Mouse (Mus musculus): Measurements from ENCODE around the gene Dohh. TPM values are rescaled to one million over a fixed set of nuclear protein-coding genes. Genes with fewer than 3 reads are reported as not detected.
A peak's percentile ranks its signal among the peaks of the same experiment; 100 is the strongest.

Dohh gene
- polyA plus RNA-seq, 1 experiment from 2014 or later: 42.1 TPM

- peaks cover 30% of the 10 kb centered on the region for H3K27me3 ChIP-seq (ENCODE audit: insufficient read depth, low read length)
- peaks cover 3% of the 10 kb centered on the region; the same call in 1 of the 2 replicates for H3K36me3 ChIP-seq (replicated peaks; ENCODE audit: insufficient read depth, low read length)
- H3K9me3 ChIP-seq (ENCODE audit: low read length): no peaks in the 10 kb centered on the region
- TF ChIP-seq EP300 (IDR thresholded peaks at IDR 0.05; ENCODE audit: low read depth) (no peak), CTCF (IDR thresholded peaks at IDR 0.05; ENCODE audit: low read depth) (no peak)
- 6% methylated on average over 45 of the region's 67 CpGs for WGBS (ENCODE audit: insufficient replicate concordance)
- no peak within 1 kb of the TSS for H3K27ac ChIP-seq (ENCODE audit: low read depth)
- H3K9ac ChIP-seq (replicated peaks): 0 out of 2 replicates have a peak within 1 kb of the TSS, but pooled peaks have one; percentile 36
- DNase-seq (no peak), ATAC-seq (no peak)
- peak within 1 kb of the TSS; percentile 48 for H3K4me3 ChIP-seq (ENCODE audit: low read depth, low read length)
- H3K4me1 ChIP-seq (ENCODE audit: insufficient read depth): peaks cover 18% of the 10 kb centered on the region
- H3K4me2 ChIP-seq (ENCODE audit: low read depth, low read length): peak within 1 kb of the TSS; percentile 75
These were observed 41.3 kb upstream of the Dohh start, which contains the start of gene Gipc3 for GRCm38 (mm10) chr10:81342686-81343505. TSS of gene Gipc3 (minus strand) at chr10:81343266.

- no peak for TF ChIP-seq EP300 (IDR thresholded peaks at IDR 0.05; ENCODE audit: low read depth)
- peak; percentile 61 for TF ChIP-seq CTCF (IDR thresholded peaks at IDR 0.05; ENCODE audit: low read depth)
- H3K36me3 ChIP-seq (replicated peaks; ENCODE audit: insufficient read depth, low read length): peaks cover 10% of the 10 kb centered on the region
- H3K4me1 ChIP-seq (ENCODE audit: insufficient read depth): peaks cover 29% of the 10 kb centered on the region
- H3K27me3 ChIP-seq (ENCODE audit: insufficient read depth, low read length): peaks cover 30% of the 10 kb centered on the region
- no peak overlapping the region for H3K9ac ChIP-seq (replicated peaks)
- ATAC-seq (no peak), DNase-seq (no peak)
- no peak overlapping the region for H3K4me2 ChIP-seq (ENCODE audit: low read depth, low read length)
- H3K27ac ChIP-seq (ENCODE audit: low read depth): no peak overlapping the region
- H3K9me3 ChIP-seq (ENCODE audit: low read length): no peaks in the 10 kb centered on the region
- WGBS (ENCODE audit: insufficient replicate concordance): 38% methylated on average over 8 of the region's 8 CpGs
- H3K4me3 ChIP-seq (ENCODE audit: low read depth, low read length): no peak overlapping the region
These were observed 39.6 kb upstream of the Dohh start for GRCm38 (mm10) chr10:81344421-81345161.

GRCm38 (mm10) chr10:81345162-81345534, 39.1 kb upstream of the Dohh start:
- DNase-seq (no peak), ATAC-seq (no peak)
- Histone ChIP-seq H3K4me1 (ENCODE audit: insufficient read depth) (peaks cover 33% of the 10 kb centered on the region), H3K27ac (ENCODE audit: low read depth) (no peak overlapping the region), H3K4me3 (ENCODE audit: low read depth, low read length) (no peak overlapping the region), H3K36me3 (replicated peaks; ENCODE audit: insufficient read depth, low read length) (peaks cover 10% of the 10 kb centered on the region), H3K4me2 (ENCODE audit: low read depth, low read length) (no peak overlapping the region), H3K9ac (replicated peaks) (no peak overlapping the region), H3K9me3 (ENCODE audit: low read length) (no peaks in the 10 kb centered on the region), H3K27me3 (ENCODE audit: insufficient read depth, low read length) (peaks cover 30% of the 10 kb centered on the region)
- TF ChIP-seq CTCF (IDR thresholded peaks at IDR 0.05; ENCODE audit: low read depth) (no peak), EP300 (IDR thresholded peaks at IDR 0.05; ENCODE audit: low read depth) (no peak)
- 67% methylated on average over 4 of the region's 4 CpGs for WGBS (ENCODE audit: insufficient replicate concordance)

- H3K27ac ChIP-seq (ENCODE audit: low read depth): no peak overlapping the region
- peak overlapping the region; percentile 75 for H3K4me2 ChIP-seq (ENCODE audit: low read depth, low read length)
- WGBS (ENCODE audit: insufficient replicate concordance): 16% methylated on average over 50 of the region's 55 CpGs
- peak; percentile 9; the same call in 1 of the 2 replicates for ATAC-seq
- TF ChIP-seq CTCF (IDR thresholded peaks at IDR 0.05; ENCODE audit: low read depth) (peak; percentile 37), EP300 (IDR thresholded peaks at IDR 0.05; ENCODE audit: low read depth) (no peak)
- H3K27me3 ChIP-seq (ENCODE audit: insufficient read depth, low read length): peaks cover 30% of the 10 kb centered on the region
- H3K4me3 ChIP-seq (ENCODE audit: low read depth, low read length): peak overlapping the region; percentile 30
- H3K9me3 ChIP-seq (ENCODE audit: low read length): no peaks in the 10 kb centered on the region
- H3K36me3 ChIP-seq (replicated peaks; ENCODE audit: insufficient read depth, low read length): peaks cover 10% of the 10 kb centered on the region
- peak; percentile 90 for DNase-seq
- H3K4me1 ChIP-seq (ENCODE audit: insufficient read depth): peaks cover 35% of the 10 kb centered on the region
- 0 out of 2 replicates have a peak overlapping the region, but pooled peaks have one; percentile 16 for H3K9ac ChIP-seq (replicated peaks)
These were observed 37.7 kb upstream of the Dohh start for GRCm38 (mm10) chr10:81346453-81347067.

- H3K4me3 ChIP-seq (ENCODE audit: low read depth, low read length): peak overlapping the region; percentile 89
- ATAC-seq (no peak), DNase-seq (peak; percentile 71)
- TF ChIP-seq CTCF (IDR thresholded peaks at IDR 0.05; ENCODE audit: low read depth) (no peak), EP300 (IDR thresholded peaks at IDR 0.05; ENCODE audit: low read depth) (no peak)
- peak overlapping the region; percentile 87 for H3K9ac ChIP-seq (replicated peaks)
- H3K27me3 ChIP-seq (ENCODE audit: insufficient read depth, low read length): peaks cover 6% of the 10 kb centered on the region; the same call in 1 of the 2 replicates
- H3K4me2 ChIP-seq (ENCODE audit: low read depth, low read length): peak overlapping the region; percentile 99
- H3K9me3 ChIP-seq (ENCODE audit: low read length): no peaks in the 10 kb centered on the region
- peaks cover 10% of the 10 kb centered on the region for H3K36me3 ChIP-seq (replicated peaks; ENCODE audit: insufficient read depth, low read length)
- WGBS (ENCODE audit: insufficient replicate concordance): 12% methylated on average over 12 of the region's 12 CpGs
- H3K4me1 ChIP-seq (ENCODE audit: insufficient read depth): peaks cover 47% of the 10 kb centered on the region
- H3K27ac ChIP-seq (ENCODE audit: low read depth): peak overlapping the region; percentile 89
These were observed 35.1 kb upstream of the Dohh start for GRCm38 (mm10) chr10:81349146-81349545.

All from liver, postnatal 0 days (tissue).